Mouse (Mus musculus): ENCODE data around the gene Kansl1. TPM values are rescaled to one million over a fixed set of nuclear protein-coding genes. Genes with fewer than 3 reads are reported as not detected.
A peak's percentile ranks its signal among the peaks of the same experiment; 100 is the strongest.
"Not testable (repeated sequence)": the region's sequence is repeated elsewhere in the genome, so short reads cannot be mapped to it uniquely, and the experiment has no call there.

Gene Kansl1
- polyA plus RNA-seq, 1 experiment from 2014 or later: 26.3 TPM

DNA sequence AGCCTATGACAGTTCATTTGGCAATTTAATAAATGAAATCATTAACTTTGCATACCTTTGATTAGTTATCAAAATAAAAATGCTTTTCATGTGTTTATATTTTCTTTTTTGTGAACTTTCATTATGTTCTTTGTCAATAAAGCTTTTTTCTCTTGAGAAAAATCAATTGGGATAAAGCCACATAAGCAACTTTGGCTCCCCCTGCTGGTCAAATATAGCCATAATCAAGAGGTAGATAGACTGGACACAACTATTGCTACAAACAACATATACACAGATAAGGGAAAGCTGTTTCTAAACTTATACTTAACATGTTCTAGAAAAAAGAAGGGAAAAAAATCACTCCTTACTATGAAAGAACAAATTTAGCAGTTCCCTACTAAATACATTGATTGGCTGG, 7.1 kb downstream of the Kansl1 start:
- no peak overlapping the region for H3K27ac ChIP-seq (ENCODE audit: low read depth, low read length)
- H3K4me1 ChIP-seq (ENCODE audit: control insufficient read depth, insufficient read depth, low read length): no peaks in the 10 kb centered on the region
- DNase-seq (ENCODE audit: low spot score) (peak; percentile 90), ATAC-seq (no peak)
- H3K4me3 ChIP-seq (ENCODE audit: low read depth, low read length): no peak overlapping the region
- H3K9ac ChIP-seq (ENCODE audit: low read length): no peak overlapping the region
- H3K36me3 ChIP-seq (ENCODE audit: control insufficient read depth, insufficient read depth, low read length): peaks cover 26% of the 10 kb centered on the region
- H3K9me3 ChIP-seq (replicated peaks; ENCODE audit: control insufficient read depth, low read length): no peaks in the 10 kb centered on the region
- no peak overlapping the region for H3K4me2 ChIP-seq (ENCODE audit: low read length)
- no peaks in the 10 kb centered on the region for H3K27me3 ChIP-seq (replicated peaks; ENCODE audit: control insufficient read depth, insufficient read depth, low read length)

- Histone ChIP-seq H3K4me3 (ENCODE audit: low read depth, low read length) (no peak overlapping the region), H3K9me3 (replicated peaks; ENCODE audit: control insufficient read depth, low read length) (no peaks in the 10 kb centered on the region), H3K4me2 (ENCODE audit: low read length) (no peak overlapping the region), H3K4me1 (ENCODE audit: control insufficient read depth, insufficient read depth, low read length) (no peaks in the 10 kb centered on the region), H3K27ac (ENCODE audit: low read depth, low read length) (no peak overlapping the region), H3K36me3 (ENCODE audit: control insufficient read depth, insufficient read depth, low read length) (peaks cover 26% of the 10 kb centered on the region), H3K27me3 (replicated peaks; ENCODE audit: control insufficient read depth, insufficient read depth, low read length) (no peaks in the 10 kb centered on the region), H3K9ac (ENCODE audit: low read length) (no peak overlapping the region)
- DNase-seq (ENCODE audit: low spot score) (no peak), ATAC-seq (no peak)
- 95% methylated on average over 2 of the region's 2 CpGs for WGBS
These were observed 9.0 kb downstream of the Kansl1 start for GRCm38 (mm10) chr11:104459671-104460070.

GRCm38 (mm10) chr11:104458507-104458906, 10.2 kb downstream of the Kansl1 start:
- H3K9ac ChIP-seq (ENCODE audit: low read length): no peak overlapping the region
- H3K4me2 ChIP-seq (ENCODE audit: low read length): no peak overlapping the region
- no peak overlapping the region for H3K27ac ChIP-seq (ENCODE audit: low read depth, low read length)
- no peak for ATAC-seq
- no peaks in the 10 kb centered on the region for H3K27me3 ChIP-seq (replicated peaks; ENCODE audit: control insufficient read depth, insufficient read depth, low read length)
- H3K9me3 ChIP-seq (replicated peaks; ENCODE audit: control insufficient read depth, low read length): no peaks in the 10 kb centered on the region
- no peaks in the 10 kb centered on the region for H3K4me1 ChIP-seq (ENCODE audit: control insufficient read depth, insufficient read depth, low read length)
- H3K4me3 ChIP-seq (ENCODE audit: low read depth, low read length): no peak overlapping the region
- no peak for DNase-seq (ENCODE audit: low spot score)
- WGBS: 78% methylated on average over 2 of the region's 2 CpGs
- peaks cover 19% of the 10 kb centered on the region for H3K36me3 ChIP-seq (ENCODE audit: control insufficient read depth, insufficient read depth, low read length)

DNA sequence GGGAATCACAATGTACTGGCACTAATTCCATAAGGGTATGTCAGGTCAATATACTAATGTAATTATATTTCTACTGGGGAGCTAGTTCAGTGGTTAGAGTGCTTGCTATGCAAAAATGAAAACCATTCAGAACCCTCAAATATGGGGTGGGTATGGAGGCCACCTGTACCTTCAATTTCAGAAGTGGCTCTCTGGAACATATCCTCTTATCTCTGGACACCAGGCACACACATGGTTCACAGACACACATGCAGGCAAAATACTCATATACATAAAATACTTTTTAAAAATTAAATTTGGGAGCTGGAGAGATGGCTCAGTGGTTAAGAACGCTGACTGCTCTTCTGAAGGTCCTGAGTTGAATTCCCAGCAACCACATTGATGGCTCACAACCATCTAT, 16.0 kb downstream of the Kansl1 start:
- ATAC-seq (no peak), DNase-seq (ENCODE audit: low spot score) (no peak)
- Histone ChIP-seq H3K9ac (ENCODE audit: low read length) (no peak overlapping the region), H3K9me3 (replicated peaks; ENCODE audit: control insufficient read depth, low read length) (no peaks in the 10 kb centered on the region), H3K4me3 (ENCODE audit: low read depth, low read length) (no peak overlapping the region), H3K27ac (ENCODE audit: low read depth, low read length) (no peak overlapping the region), H3K36me3 (ENCODE audit: control insufficient read depth, insufficient read depth, low read length) (no peaks in the 10 kb centered on the region), H3K4me1 (ENCODE audit: control insufficient read depth, insufficient read depth, low read length) (no peaks in the 10 kb centered on the region), H3K27me3 (replicated peaks; ENCODE audit: control insufficient read depth, insufficient read depth, low read length) (no peaks in the 10 kb centered on the region), H3K4me2 (ENCODE audit: low read length) (no peak overlapping the region)
- 97% methylated on average over 1 of the region's 1 CpGs for WGBS

DNA sequence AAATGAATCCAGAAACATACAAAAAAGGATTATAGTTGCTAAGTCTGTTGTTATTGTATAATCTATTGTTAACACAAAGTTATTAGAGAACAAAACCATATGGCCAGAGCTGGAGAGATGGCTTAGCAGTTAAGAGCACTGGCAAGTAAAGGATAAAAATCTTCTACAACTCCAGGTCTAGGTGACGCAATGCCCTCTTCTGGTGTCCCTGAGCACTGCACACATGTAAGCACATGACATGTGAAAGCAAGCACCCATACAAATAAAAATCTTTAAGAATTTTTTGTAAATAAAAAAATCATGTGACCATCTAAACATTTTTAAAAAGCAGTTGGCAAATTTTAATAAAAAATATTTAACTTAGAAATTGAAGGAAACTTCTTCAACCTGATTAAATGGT, 17.4 kb downstream of the Kansl1 start:
- H3K9ac ChIP-seq (ENCODE audit: low read length): no peak overlapping the region
- 100% methylated on average over 1 of the region's 1 CpGs for WGBS
- H3K4me1 ChIP-seq (ENCODE audit: control insufficient read depth, insufficient read depth, low read length): no peaks in the 10 kb centered on the region
- no peaks in the 10 kb centered on the region for H3K36me3 ChIP-seq (ENCODE audit: control insufficient read depth, insufficient read depth, low read length)
- H3K4me3 ChIP-seq (ENCODE audit: low read depth, low read length): no peak overlapping the region
- H3K9me3 ChIP-seq (replicated peaks; ENCODE audit: control insufficient read depth, low read length): no peaks in the 10 kb centered on the region
- ATAC-seq (no peak), DNase-seq (ENCODE audit: low spot score) (no peak)
- no peak overlapping the region for H3K27ac ChIP-seq (ENCODE audit: low read depth, low read length)
- no peak overlapping the region for H3K4me2 ChIP-seq (ENCODE audit: low read length)
- H3K27me3 ChIP-seq (replicated peaks; ENCODE audit: control insufficient read depth, insufficient read depth, low read length): no peaks in the 10 kb centered on the region

- H3K4me1 ChIP-seq (ENCODE audit: control insufficient read depth, insufficient read depth, low read length); H3K4me3 ChIP-seq (ENCODE audit: low read depth, low read length); H3K4me2 ChIP-seq (ENCODE audit: low read length); ATAC-seq; H3K9me3 ChIP-seq (replicated peaks; ENCODE audit: control insufficient read depth, low read length); H3K27ac ChIP-seq (ENCODE audit: low read depth, low read length); H3K27me3 ChIP-seq (replicated peaks; ENCODE audit: control insufficient read depth, insufficient read depth, low read length); H3K36me3 ChIP-seq (ENCODE audit: control insufficient read depth, insufficient read depth, low read length); H3K9ac ChIP-seq (ENCODE audit: low read length); DNase-seq (ENCODE audit: low spot score): not testable (repeated sequence)
- 47% methylated on average over 2 of the region's 2 CpGs for WGBS
These were observed 20.2 kb downstream of the Kansl1 start for GRCm38 (mm10) chr11:104448499-104448898.

DNA sequence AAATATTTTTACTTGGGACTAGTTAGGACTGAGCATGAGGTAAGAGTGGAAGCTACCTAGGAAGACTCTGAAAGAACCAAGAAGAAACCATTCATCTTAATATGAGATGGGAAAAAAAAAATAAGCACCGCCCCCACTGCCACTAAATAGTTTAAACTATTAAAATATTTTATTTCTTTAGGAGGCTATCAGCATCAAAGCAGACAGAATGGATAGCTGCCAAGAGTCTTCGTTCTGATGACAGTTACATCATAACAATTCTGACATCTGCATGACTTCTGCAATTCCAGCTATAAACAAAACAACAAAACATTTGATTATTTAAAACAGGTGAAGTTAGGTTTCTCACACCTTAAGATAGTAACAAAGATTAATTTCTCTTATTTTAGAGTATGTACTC, 23.1 kb downstream of the Kansl1 start:
- no peak for ATAC-seq

DNA sequence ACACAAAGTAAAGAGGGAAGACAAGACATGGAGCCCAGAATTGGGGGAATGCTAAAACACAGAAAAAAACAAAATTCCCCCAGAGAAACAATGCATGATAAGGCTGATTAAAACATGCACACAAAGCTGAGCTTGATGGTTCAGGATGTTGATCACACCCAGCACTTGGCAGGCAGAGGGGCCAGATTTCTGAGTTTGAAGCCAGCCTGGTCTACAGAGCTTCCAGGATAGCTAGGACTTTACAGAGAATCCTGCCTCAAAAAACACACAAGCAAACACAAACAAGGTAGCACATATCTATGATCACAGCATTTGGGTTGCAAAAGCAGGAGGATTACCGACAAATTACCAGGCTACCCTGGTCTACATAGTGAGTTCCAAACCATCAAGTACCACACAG, 23.6 kb downstream of the Kansl1 start:
- Histone ChIP-seq H3K4me1 (ENCODE audit: control insufficient read depth, insufficient read depth, low read length) (peaks cover 2% of the 10 kb centered on the region; the same call in 1 of the 2 replicates), H3K4me3 (ENCODE audit: low read depth, low read length) (no peak overlapping the region), H3K4me2 (ENCODE audit: low read length) (no peak overlapping the region), H3K27me3 (replicated peaks; ENCODE audit: control insufficient read depth, insufficient read depth, low read length) (no peaks in the 10 kb centered on the region), H3K27ac (ENCODE audit: low read depth, low read length) (no peak overlapping the region), H3K9me3 (replicated peaks; ENCODE audit: control insufficient read depth, low read length) (no peaks in the 10 kb centered on the region), H3K36me3 (ENCODE audit: control insufficient read depth, insufficient read depth, low read length) (no peaks in the 10 kb centered on the region), H3K9ac (ENCODE audit: low read length) (no peak overlapping the region)
- ATAC-seq (no peak), DNase-seq (ENCODE audit: low spot score) (no peak)
- 85% methylated on average over 1 of the region's 1 CpGs for WGBS

More for the DNA sequence above, 23.1 kb downstream of the Kansl1 start:
- peaks cover 2% of the 10 kb centered on the region; the same call in 1 of the 2 replicates for H3K4me1 ChIP-seq (ENCODE audit: control insufficient read depth, insufficient read depth, low read length)
- H3K27ac ChIP-seq (ENCODE audit: low read depth, low read length): no peak overlapping the region
- no peak overlapping the region for H3K9ac ChIP-seq (ENCODE audit: low read length)
- H3K4me2 ChIP-seq (ENCODE audit: low read length): no peak overlapping the region
- DNase-seq (ENCODE audit: low spot score): no peak
- H3K27me3 ChIP-seq (replicated peaks; ENCODE audit: control insufficient read depth, insufficient read depth, low read length): no peaks in the 10 kb centered on the region
- H3K36me3 ChIP-seq (ENCODE audit: control insufficient read depth, insufficient read depth, low read length): no peaks in the 10 kb centered on the region
- no peak overlapping the region for H3K4me3 ChIP-seq (ENCODE audit: low read depth, low read length)
- 91% methylated on average over 2 of the region's 2 CpGs for WGBS
- H3K9me3 ChIP-seq (replicated peaks; ENCODE audit: control insufficient read depth, low read length): no peaks in the 10 kb centered on the region

- H3K4me2 ChIP-seq (ENCODE audit: low read length): peak overlapping the region; percentile 54
- no peaks in the 10 kb centered on the region for H3K36me3 ChIP-seq (ENCODE audit: control insufficient read depth, insufficient read depth, low read length)
- no peak overlapping the region for H3K27ac ChIP-seq (ENCODE audit: low read depth, low read length)
- H3K9me3 ChIP-seq (replicated peaks; ENCODE audit: control insufficient read depth, low read length): no peaks in the 10 kb centered on the region
- ATAC-seq: no peak
- DNase-seq (ENCODE audit: low spot score): no peak
- peak overlapping the region; percentile 89 for H3K4me3 ChIP-seq (ENCODE audit: low read depth, low read length)
- 54% methylated on average over 2 of the region's 2 CpGs for WGBS
- H3K9ac ChIP-seq (ENCODE audit: low read length): peak overlapping the region; percentile 99; the same call in 1 of the 2 replicates
- peaks cover 13% of the 10 kb centered on the region for H3K4me1 ChIP-seq (ENCODE audit: control insufficient read depth, insufficient read depth, low read length)
- no peaks in the 10 kb centered on the region for H3K27me3 ChIP-seq (replicated peaks; ENCODE audit: control insufficient read depth, insufficient read depth, low read length)
These were observed 25.3 kb downstream of the Kansl1 start for GRCm38 (mm10) chr11:104443359-104443758.
